Mouse (Mus musculus) lung, postnatal 0 days (tissue): ENCODE measurements around the gene Smarcd2. TPM values are rescaled to one million over a fixed set of nuclear protein-coding genes. Genes with fewer than 3 reads are reported as not detected.

Source experiments
- ATAC-seq: fragments of 200-750 bp; cut with Nextera tagmentation; 2 replicates; pipeline ENCODE4 v1.8.0; 2017; ENCODE audit warnings: moderate library complexity
- DNase-seq: peaks from one replicate; pipeline ENCODE4 v3.0.0-alpha.2; 2016; ENCODE audit warnings: low spot score
- H3K27ac ChIP-seq: fragments of 300-500 bp; sonication (generic); 2 replicates; pipeline ENCODE4 v1.5.1; 2014; ENCODE audit warnings: antibody characterized with exemption, mild to moderate bottlenecking, low read length, mixed read lengths
- H3K27me3 ChIP-seq: fragments of 300-500 bp; sonication (generic); replicated peaks from 2 replicates; pipeline ENCODE4 v1.6.1; 2014; ENCODE audit warnings: low read length, mixed read lengths; ENCODE audit not compliant: insufficient read depth
- H3K36me3 ChIP-seq: fragments of 300-500 bp; sonication (generic); 2 replicates; pipeline ENCODE4 v1.6.1; 2014; ENCODE audit warnings: low read length, mixed read lengths; ENCODE audit not compliant: insufficient read depth
- H3K4me1 ChIP-seq: fragments of 300-500 bp; sonication (generic); 2 replicates; pipeline ENCODE4 v1.6.1; 2014; ENCODE audit warnings: antibody characterized with exemption, low read depth, low read length, mixed read lengths; ENCODE audit not compliant: insufficient read depth
- H3K4me2 ChIP-seq: fragments of 300-500 bp; sonication (generic); replicated peaks from 2 replicates; pipeline ENCODE4 v1.6.1; 2014; ENCODE audit warnings: low read depth, mild to moderate bottlenecking, low read length, moderate library complexity, mixed read lengths
- H3K4me3 ChIP-seq: fragments of 300-500 bp; sonication (generic); 2 replicates; pipeline ENCODE4 v1.5.1; 2014; ENCODE audit warnings: low read depth, low read length
- H3K9ac ChIP-seq: fragments of 300-500 bp; sonication (generic); replicated peaks from 2 replicates; pipeline ENCODE4 v1.6.1; 2014; ENCODE audit warnings: low read depth, mild to moderate bottlenecking
- H3K9me3 ChIP-seq: fragments of 300-500 bp; sonication (generic); 2 replicates; pipeline ENCODE4 v1.6.1; 2016; ENCODE audit warnings: low read length, mixed read lengths
- CTCF ChIP-seq: IDR thresholded peaks from 2 replicates; pipeline ENCODE4 v1.5.1; 2016; ENCODE audit warnings: antibody characterized with exemption, mild to moderate bottlenecking
- EP300 ChIP-seq: IDR thresholded peaks from 2 replicates; pipeline ENCODE4 v1.6.1; 2016; ENCODE audit warnings: antibody characterized with exemption, mild to moderate bottlenecking, control low read depth
- WGBS: fragments of 180-500 bp; shearing (Covaris S2); extraction: QIAGEN DNeasy Blood & Tissue Kit; methylation state at CpG from one replicate; pipeline ENCODE4 v1.1.7; 2014; 5-methylcytosine and 5-hydroxymethylcytosine counted together
- polyA plus RNA-seq: library from polyadenylated mRNA; unstranded; fragments of >200 nt; fragmentation: Nextera tagmentation; extraction: Ambion mirVana; gene quantifications from 2 replicates; pipeline ENCODE4 v1.2.1, GENCODE M21; 2015

Smarcd2 gene
- polyA plus RNA-seq, 1 experiment from 2014 or later: 46.9 TPM

- Histone ChIP-seq H3K9ac (peak overlapping the region; percentile 27; the same call in 1 of the 2 replicates), H3K4me3 (peak overlapping the region; percentile 17; the same call in 1 of the 2 replicates), H3K4me2 (peak overlapping the region; percentile 38), H3K4me1 (peaks cover 20% of the 10 kb centered on the region), H3K9me3 (no peaks in the 10 kb centered on the region), H3K36me3 (peaks cover 30% of the 10 kb centered on the region), H3K27ac (peak overlapping the region; percentile 84), H3K27me3 (no peaks in the 10 kb centered on the region)
- 29% methylated on average over 8 of the region's 8 CpGs for WGBS
- DNase-seq (peak; percentile 84), ATAC-seq (peak; percentile 10; the same call in 1 of the 2 replicates)
- TF ChIP-seq CTCF (no peak), EP300 (peak; percentile 26; the same call in 1 of the 2 replicates)
Observed at GRCm38 (mm10) chr11:106268326-106269059, 4.3 kb downstream of the Smarcd2 start.

DNA sequence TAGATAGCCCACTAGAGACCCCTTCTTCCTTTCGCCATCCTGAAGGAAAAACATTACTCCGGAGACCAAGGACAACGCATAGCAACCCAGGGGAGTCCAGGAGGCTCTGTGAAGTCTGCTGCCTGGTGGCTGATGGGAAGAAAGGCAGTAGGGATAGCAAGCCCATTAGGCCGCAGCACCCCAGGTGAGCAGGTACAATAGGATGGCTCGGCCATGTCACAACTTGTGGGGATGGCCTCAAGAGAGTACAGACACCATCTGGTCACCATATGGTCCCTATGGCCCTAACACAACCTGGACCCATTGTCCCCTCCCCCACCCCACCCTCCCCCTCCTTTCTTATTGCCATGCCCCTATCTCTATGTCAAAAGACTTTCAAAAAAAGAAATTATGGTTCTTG is 4.9 kb downstream of the Smarcd2 start:
- ATAC-seq (no peak), DNase-seq (no peak)
- WGBS: 64% methylated on average over 5 of the region's 5 CpGs
- Histone ChIP-seq H3K27ac (peak overlapping the region; percentile 84), H3K27me3 (no peaks in the 10 kb centered on the region), H3K4me3 (0 out of 2 replicates have a peak overlapping the region, but pooled peaks have one; percentile 17), H3K9me3 (no peaks in the 10 kb centered on the region), H3K4me2 (peak overlapping the region; percentile 38), H3K9ac (no peak overlapping the region), H3K4me1 (peaks cover 20% of the 10 kb centered on the region), H3K36me3 (peaks cover 35% of the 10 kb centered on the region)
- TF ChIP-seq CTCF (no peak), EP300 (no peak)

- H3K36me3 ChIP-seq: peaks cover 40% of the 10 kb centered on the region
- H3K9me3 ChIP-seq: no peaks in the 10 kb centered on the region
- DNase-seq (peak; percentile 50), ATAC-seq (no peak)
- peak overlapping the region; percentile 84 for H3K27ac ChIP-seq
- WGBS: 60% methylated on average over 15 of the region's 15 CpGs
- H3K4me3 ChIP-seq: no peak overlapping the region
- H3K27me3 ChIP-seq: no peaks in the 10 kb centered on the region
- peaks cover 20% of the 10 kb centered on the region for H3K4me1 ChIP-seq
- no peak overlapping the region; the same call in 1 of the 2 replicates for H3K4me2 ChIP-seq
- TF ChIP-seq CTCF (no peak), EP300 (no peak)
- H3K9ac ChIP-seq: no peak overlapping the region
Observed at GRCm38 (mm10) chr11:106267311-106267852, 5.4 kb downstream of the Smarcd2 start.

- DNase-seq (no peak), ATAC-seq (no peak)
- Histone ChIP-seq H3K4me2 (no peak overlapping the region), H3K9me3 (no peaks in the 10 kb centered on the region), H3K27ac (no peak overlapping the region), H3K9ac (no peak overlapping the region), H3K4me3 (no peak overlapping the region), H3K27me3 (no peaks in the 10 kb centered on the region), H3K36me3 (peaks cover 44% of the 10 kb centered on the region), H3K4me1 (peaks cover 20% of the 10 kb centered on the region)
- 92% methylated on average over 10 of the region's 10 CpGs for WGBS
- no peak for TF ChIP-seq EP300
- TF ChIP-seq CTCF: no peak
Observed at GRCm38 (mm10) chr11:106266431-106266830, 6.3 kb downstream of the Smarcd2 start.

- WGBS: 82% methylated on average over 4 of the region's 4 CpGs
- no peak for ATAC-seq
Observed at GRCm38 (mm10) chr11:106265570-106265969, 7.2 kb downstream of the Smarcd2 start.

DNA sequence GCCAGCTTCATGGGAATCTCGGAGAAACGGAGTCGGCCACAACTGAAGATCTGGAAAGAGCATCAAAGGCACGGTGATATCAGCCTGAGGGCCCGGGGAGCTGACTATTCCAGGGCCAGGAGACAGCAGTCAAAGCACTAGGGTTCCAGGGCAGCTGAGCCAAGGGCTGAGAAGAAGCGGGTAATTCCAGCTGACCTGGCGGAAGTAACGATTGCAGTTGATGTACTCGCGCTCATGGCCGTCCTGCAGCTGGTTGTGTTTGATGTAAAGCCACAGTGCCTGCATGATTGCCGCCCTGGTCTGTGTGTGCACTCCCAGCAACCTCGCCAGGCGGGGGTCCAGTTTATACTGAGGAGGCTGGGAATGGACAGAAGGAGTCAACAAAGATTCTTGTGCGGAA is 7.8 kb downstream of the Smarcd2 start:
- TF ChIP-seq CTCF (no peak), EP300 (no peak)
- WGBS: 86% methylated on average over 15 of the region's 15 CpGs
- Histone ChIP-seq H3K27ac (no peak overlapping the region), H3K4me3 (no peak overlapping the region), H3K4me2 (no peak overlapping the region), H3K36me3 (peaks cover 44% of the 10 kb centered on the region), H3K9ac (no peak overlapping the region), H3K27me3 (no peaks in the 10 kb centered on the region), H3K9me3 (no peaks in the 10 kb centered on the region), H3K4me1 (peaks cover 16% of the 10 kb centered on the region)
- no peak for ATAC-seq
- DNase-seq: no peak

More at GRCm38 (mm10) chr11:106265570-106265969, 7.2 kb downstream of the Smarcd2 start:
- Histone ChIP-seq H3K4me3 (no peak overlapping the region), H3K4me2 (no peak overlapping the region), H3K27ac (no peak overlapping the region), H3K27me3 (no peaks in the 10 kb centered on the region), H3K9ac (no peak overlapping the region), H3K36me3 (peaks cover 44% of the 10 kb centered on the region), H3K4me1 (peaks cover 19% of the 10 kb centered on the region), H3K9me3 (no peaks in the 10 kb centered on the region)
- TF ChIP-seq CTCF (no peak), EP300 (no peak)
- no peak for DNase-seq
